Mouse (Mus musculus) adrenal gland, postnatal 36 days (tissue): ENCODE data around the gene Hivep3. TPM values are rescaled to one million over a fixed set of nuclear protein-coding genes. Genes with fewer than 3 reads are reported as not detected.

Experiments
- DNase-seq, 2 experiments: peaks; one replicate each; pipeline ENCODE4 v3.0.0; 2021; ENCODE audit warnings: mixed read lengths in 1 of 2
- total RNA-seq, 2 experiments: library from RNA; stranded (reverse); gene quantifications; 2 replicates each; pipeline ENCODE4 v1.2.3; 2021

Hivep3 gene
- total RNA-seq, 2 experiments from 2014 or later, result 7.8 to 10.1 TPM

DNA sequence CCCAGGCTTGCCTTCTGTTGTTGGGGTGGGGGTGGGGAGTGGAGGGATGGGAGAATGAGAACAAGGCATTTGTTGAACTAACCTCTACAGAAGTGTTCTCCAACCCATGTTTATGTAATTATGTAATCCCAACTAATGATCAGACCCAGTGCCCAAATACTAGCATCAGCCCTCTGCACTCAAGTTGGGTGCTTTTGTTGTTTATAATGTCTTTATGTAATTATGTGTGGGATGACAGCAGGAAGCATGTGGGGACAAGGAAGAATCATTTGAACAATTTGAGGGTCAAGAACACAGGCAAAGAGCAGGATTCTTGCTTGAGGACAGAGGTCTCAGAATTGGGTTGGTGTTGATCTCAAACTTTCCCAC, 82.2 kb downstream of the Hivep3 start:
- no peak for DNase-seq

- peak; percentile 14 to 48 for DNase-seq
Observed at GRCm38 (mm10) chr4:119816620-119817356, 83.2 kb downstream of the Hivep3 start.

GRCm38 (mm10) chr4:119825956-119826355, 92.4 kb downstream of the Hivep3 start:
- DNase-seq, result peak; percentile 9 to 32

- DNase-seq, result no peak
Observed at GRCm38 (mm10) chr4:119828386-119828785, 94.8 kb downstream of the Hivep3 start.

DNA sequence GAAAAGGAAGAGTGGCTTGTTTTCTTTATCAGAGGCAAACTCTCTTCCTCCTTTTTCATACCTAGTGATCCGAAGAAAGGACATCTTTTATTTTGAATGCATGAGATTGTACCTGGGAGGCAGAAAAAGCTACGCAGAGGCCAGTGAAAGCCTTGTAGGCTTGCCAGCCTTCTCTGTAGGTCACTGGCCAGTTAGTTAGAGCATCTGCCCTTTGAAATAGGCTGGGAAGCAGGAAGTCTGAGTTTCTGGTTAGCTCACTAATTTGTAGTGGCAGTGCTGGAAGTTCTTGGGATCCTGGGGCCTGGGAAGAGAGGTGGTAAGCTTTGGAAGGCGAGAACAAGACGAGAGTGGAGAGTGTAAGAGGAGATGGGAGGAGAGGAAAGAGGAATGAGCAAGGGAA, 95.4 kb downstream of the Hivep3 start:
- no peak for DNase-seq

DNA sequence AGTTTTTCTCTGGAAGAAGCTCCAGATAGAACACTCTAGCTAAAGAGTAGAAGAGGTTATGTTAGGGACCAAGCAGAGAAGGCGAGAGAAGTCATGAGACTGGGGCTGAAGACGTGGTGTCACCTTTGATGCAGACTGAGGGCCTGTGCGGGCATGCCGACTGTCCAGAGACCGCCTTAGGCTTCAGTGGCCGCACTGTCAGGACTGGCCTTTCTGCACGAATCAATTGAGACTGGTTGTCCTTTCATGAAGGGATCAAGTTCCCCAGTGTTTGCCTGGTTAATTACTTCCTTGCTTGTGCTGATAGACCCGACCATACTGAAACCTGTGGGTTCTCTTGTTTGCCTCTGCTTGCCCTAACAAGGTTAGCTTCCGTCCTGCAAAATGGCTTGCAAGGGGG, 99.7 kb downstream of the Hivep3 start:
- DNase-seq, result no peak

GRCm38 (mm10) chr4:119833884-119834283, 100.3 kb downstream of the Hivep3 start:
- no peak for DNase-seq

DNA sequence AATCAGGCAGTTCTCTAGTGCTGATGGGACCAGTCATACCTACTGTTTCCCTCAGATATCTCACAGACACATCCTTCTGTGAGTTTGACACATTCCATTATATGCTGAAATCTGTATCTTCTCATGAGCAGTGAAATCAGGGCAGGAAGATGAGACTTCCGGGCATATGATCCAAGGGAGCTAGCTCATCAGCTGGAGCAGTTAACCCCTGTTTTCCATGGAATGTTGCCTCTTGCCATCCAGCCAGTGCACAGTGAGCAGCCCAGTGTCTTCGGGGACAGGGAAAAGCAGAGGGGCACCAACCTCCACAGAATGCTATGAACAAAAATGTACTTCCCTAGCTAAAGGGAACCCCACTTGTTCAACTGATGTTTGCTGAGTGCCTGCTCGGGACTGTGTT, 102.6 kb downstream of the Hivep3 start:
- no peak for DNase-seq

DNA sequence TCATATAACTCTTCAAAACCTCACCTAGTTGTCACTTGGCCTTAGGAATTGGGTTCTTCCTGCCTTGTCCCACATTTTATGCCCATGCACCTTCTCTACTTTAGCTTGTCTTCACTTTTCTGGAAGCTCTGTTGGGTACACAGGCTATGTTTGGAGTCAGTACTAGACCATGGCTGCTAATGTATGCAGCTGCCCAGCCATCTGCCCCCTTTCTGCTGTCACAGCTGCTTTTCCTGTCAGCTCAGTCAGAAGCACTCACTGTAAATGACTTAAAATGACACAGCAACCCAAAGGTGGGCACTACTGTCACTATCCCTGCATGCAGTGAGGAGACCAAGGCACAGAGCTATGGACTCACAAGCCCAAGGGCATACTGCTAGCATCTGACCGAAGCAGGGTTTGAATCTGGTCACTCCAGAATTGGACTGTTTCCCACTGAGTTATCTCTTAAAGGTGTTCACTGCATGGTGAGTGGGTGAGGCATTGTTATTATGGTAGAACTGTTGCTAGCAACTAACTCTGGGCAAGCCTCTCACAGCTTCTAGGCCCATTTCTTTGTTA, 104.0 kb downstream of the Hivep3 start:
- no peak for DNase-seq

- no peak for DNase-seq
Observed at GRCm38 (mm10) chr4:119838308-119838707, 104.7 kb downstream of the Hivep3 start.

- no peak for DNase-seq
Observed at GRCm38 (mm10) chr4:119843294-119843693, 109.7 kb downstream of the Hivep3 start.

DNA sequence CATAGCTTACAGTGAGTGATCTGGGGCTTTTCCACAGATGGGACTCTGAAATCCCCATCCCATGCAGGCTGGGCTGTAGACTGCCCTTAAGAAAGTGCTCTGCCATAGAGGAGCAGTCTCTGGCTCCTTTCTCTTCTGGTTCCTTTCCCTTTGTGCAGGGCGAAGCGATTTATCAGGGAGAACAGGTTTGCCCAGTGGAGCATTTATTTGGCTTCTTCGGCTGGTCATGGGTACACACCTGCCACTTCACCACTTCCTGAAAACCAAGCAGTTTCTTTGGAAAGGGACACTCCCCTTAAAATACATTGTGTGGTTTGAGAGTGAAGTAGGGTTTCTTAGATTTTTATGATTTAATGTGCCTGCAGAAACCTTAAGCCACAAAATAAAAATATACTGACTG, 110.7 kb downstream of the Hivep3 start:
- no peak for DNase-seq

GRCm38 (mm10) chr4:119845596-119846161, 112.1 kb downstream of the Hivep3 start:
- no peak for DNase-seq

GRCm38 (mm10) chr4:119852483-119852882, 118.9 kb downstream of the Hivep3 start:
- DNase-seq, result peak; percentile 15 to 70

DNA sequence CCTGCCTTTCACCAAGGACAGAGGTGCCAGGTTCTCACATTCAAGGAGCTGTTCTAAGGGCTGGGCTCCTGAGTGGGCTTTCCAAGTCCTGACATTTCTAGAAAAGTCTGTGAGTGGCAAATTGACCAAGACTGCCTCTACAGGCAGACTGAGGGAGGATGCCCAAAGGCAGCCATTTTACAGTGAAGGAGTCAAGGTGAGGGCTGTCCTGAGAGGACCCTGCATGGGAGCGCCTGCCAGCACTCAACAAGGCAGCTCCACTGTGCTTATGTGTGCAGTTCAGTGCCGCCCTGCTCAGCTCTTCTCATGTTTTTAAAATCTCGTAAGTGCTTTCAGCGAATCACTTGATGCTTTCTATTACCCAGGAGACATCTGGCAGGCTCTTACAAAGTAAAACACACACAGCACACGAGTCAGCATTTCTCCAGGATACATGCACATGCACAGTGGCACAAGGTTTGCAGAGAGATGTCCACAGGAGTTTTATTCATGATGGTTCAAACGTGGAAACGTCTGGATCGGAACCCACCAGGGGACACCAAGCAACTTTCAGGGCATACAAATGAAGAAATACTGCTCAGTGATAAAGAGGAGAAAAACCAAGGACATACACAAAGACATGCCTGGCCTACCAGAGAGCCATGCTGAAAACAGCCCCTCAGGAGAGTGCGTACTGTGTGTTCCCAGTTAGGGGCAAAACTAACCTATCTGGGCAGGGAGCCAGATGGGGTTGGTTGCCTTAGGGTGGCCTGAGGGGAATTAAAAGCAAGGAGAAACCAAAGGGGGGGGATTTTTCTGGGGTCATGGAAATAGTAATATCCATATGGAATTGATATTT, 120.9 kb downstream of the Hivep3 start:
- no peak for DNase-seq

GRCm38 (mm10) chr4:119859454-119859853, 125.9 kb downstream of the Hivep3 start:
- peak in 1 of 2 experiments; percentile 23 for DNase-seq

DNA sequence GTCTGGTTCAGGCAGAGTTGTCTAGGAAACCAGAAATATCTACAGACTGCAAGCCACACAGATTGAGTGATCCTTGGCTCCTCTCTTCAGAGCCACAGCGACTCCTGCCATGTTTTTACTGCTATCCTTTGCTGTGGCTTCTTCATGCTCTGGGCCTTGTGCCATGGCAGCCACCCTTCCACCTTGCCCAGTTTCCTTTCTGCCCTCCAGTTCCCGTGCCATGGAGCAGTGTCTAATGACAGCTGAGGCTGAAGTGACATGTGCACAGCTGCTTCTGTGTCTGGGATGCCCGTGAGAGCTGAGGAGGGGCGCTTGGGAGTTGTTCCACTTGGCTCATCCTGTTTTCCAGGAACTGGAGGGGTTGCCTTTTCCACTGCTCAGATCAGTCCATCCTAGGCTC, 127.4 kb downstream of the Hivep3 start:
- DNase-seq, result no peak

DNA sequence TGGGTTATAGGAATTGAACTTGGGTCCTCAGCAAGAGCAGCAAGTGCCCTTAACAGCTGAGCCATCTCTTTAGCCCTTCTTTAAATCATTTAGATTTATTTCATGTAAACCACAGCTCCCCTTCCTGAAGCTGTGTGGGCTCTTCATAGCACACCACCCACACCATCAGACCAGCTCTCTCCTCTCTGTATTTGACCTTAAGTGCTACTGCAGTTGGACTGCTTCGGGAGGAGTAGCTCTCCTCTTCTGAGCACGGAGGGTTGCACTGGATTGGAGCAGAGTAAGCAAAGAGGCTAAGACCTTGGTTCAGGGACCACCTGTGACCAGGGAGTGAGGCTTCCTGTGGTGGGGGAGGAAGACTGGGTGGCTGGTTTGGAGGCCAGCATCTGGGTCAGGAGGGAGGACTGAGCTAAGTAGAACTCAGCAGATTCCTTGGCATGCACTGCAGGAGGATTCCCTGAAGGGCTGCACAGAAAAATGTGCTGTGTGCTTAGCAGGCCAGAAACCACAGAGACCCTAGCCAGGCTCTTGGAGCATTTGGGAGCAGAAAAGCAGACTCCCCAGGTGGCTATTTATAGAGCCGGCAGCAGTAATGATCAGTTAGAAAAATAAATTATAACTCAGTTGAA, 132.4 kb downstream of the Hivep3 start:
- DNase-seq, result peak in 1 of 2 experiments; percentile 15

- DNase-seq, result no peak
Observed at GRCm38 (mm10) chr4:119867132-119867531, 133.5 kb downstream of the Hivep3 start.

- DNase-seq, result peak; percentile 17 to 58
Observed at GRCm38 (mm10) chr4:119870411-119870810, 136.8 kb downstream of the Hivep3 start.

DNA sequence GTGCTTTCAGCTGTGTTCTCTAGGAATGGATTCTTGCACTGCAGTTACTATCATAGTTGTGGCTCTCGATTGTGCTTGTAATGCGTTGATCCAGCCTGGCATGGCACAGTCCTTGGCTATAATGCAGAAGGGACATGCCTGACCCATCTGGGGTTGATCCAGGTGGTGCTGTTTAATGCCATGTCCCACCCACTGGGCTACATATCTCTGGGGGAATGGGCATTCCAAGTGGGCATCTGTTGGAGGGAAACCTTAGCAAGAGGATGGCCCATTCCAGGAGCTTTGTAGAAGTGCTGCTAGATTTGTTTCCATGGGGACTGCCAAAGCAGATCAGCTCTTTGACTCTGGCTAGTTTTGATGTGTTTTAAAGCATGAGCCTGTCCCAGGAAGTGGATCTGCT, 137.9 kb downstream of the Hivep3 start:
- no peak for DNase-seq

DNA sequence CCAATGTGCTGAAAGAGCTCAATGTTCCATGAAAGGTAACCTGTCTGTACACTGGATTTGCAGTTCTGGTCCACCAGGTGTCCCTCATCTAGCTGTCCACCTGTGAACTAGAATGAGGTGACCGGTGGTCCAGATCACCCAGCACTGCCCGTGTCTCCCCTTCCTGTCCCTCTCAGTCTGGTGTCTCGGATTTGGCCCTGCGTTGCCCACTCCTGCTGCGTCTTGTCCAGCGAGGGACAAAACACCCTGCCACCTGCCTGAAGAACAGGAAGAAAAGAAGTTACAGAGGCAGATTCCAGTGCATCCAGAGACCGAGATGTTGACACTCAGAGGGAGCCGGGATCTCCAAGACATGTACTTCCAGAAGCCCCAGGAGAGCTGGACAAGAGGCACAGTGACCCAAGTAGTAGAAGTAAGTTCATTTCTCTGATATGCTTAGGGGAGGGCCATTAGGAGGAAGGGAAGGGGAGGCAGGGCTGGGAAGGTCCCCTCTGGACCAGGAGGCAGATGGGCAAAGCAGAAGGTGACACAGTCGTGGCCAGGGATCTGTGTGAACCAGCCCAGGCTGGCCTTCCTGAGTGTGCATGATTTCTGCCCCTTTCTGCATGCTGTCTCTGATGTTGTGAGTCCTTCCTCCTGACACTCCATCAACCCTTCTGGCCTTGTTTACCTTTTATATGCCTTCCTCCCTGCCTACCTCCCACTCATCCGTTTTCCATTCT, 138.4 kb downstream of the Hivep3 start:
- no peak for DNase-seq
